Mouse (Mus musculus): ENCODE measurements around the gene Fam193b. TPM values are rescaled to one million over a fixed set of nuclear protein-coding genes. Genes with fewer than 3 reads are reported as not detected.
"Not testable (repeated sequence)": the region's sequence is repeated elsewhere in the genome, so short reads cannot be mapped to it uniquely, and the experiment has no call there.

Gene Fam193b
- total RNA-seq, 1 experiment from 2014 or later: 28.0 TPM

DNA sequence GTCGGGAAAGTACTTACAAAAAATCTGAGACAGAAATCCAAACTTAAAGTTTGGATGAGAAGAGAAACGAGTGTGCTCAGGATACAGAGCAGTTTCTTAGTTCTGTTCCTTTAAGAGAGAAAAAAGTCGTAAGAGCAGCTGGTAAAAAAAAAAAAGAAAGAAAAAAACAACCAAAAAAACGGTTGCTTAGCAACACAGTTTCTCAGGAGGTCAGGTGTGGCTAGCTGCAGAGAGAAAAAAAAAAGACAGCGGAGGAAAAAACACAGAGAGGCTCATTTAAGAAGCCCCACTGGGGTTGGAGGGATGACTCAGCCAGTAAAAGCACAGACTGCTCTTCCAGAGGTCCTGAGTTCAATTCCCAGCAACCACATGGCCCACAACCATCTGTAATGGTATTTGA, 3.4 kb upstream of the Fam193b start:
- no peak for ATAC-seq (replicated peaks; ENCODE audit: low read depth, poor library complexity, severe bottlenecking)

DNA sequence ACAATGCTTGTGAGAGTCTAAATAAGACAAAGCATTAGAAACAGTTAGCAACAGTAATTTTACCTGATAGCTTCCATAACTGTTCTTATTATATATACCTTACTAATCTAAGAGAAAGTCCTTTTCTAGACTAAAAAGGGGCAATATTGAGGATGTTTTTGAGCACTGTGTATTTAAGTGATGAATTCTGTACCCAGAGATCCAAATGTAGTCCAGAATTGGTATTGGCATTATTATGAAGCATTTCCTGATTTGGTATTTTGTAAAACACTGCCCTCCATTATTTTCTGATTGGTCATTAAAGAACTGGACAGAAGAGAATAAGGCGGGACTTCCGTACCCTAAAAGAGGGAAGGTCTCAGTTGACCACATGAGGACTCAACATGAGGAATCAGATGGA, 2.5 kb upstream of the Fam193b start, which contains the start of gene Tmed9:
Gene Tmed9 (plus strand): TSS at position 301 of the 400 bp plus-strand sequence.
- no peak for ATAC-seq (replicated peaks; ENCODE audit: low read depth, poor library complexity, severe bottlenecking)

DNA sequence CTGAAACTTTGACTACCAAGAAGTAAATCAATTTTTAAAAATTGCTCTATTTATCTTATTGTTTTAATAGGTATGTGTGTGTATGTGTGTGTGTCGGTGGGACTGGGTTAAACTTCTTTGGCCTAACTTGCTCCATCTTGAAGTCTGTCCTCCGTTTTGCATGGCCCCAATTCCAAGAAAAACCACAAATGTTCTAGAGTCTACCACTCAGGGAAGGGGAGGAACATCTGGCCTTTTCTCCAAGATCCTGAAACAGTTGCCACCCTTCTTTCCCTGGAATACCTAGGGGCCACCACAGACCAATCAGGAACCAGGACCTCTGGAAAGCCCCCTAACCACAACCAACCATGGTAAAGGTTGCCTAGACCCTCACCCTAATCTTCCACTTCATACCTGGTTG, 1.1 kb upstream of the Fam193b start:
- no peak for ATAC-seq (replicated peaks; ENCODE audit: low read depth, poor library complexity, severe bottlenecking)

DNA sequence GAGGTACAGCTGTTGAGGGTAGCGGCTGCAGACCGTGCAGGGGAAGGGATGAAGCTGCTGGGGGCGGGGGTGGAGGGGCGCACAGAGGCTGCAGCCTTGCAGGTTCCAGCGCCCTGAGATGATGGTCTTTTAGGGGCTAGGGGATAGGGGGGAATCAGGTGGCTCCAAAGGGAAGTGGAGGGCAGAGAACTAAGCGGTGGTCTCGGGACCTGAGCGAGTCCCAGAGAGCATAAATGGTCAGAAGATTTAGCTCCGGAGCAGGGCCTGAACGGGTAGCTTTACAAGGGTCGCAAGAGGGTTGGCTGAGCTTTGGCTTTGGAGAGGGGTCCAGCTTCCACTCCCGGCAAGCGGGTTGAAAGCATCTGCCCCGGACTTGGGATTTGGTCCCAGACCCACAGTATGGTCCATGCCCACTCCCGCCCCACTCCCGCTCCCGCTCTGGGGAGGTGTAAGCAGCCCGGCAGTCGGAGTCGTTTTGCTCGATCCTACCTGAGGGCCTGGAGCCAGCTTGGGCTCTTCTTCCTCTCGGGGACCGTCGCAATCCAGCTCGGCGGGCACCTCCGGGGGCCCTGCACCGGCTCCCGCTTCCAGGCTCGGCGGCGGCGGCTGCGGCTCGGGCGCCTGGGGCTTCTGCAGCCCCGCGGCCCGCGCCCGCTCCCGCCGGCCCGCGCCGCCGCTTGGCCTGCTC, 490 bp downstream of the Fam193b start:
- peak; percentile 24; the same call in 1 of the 2 replicates for ATAC-seq (replicated peaks; ENCODE audit: low read depth, poor library complexity, severe bottlenecking)

DNA sequence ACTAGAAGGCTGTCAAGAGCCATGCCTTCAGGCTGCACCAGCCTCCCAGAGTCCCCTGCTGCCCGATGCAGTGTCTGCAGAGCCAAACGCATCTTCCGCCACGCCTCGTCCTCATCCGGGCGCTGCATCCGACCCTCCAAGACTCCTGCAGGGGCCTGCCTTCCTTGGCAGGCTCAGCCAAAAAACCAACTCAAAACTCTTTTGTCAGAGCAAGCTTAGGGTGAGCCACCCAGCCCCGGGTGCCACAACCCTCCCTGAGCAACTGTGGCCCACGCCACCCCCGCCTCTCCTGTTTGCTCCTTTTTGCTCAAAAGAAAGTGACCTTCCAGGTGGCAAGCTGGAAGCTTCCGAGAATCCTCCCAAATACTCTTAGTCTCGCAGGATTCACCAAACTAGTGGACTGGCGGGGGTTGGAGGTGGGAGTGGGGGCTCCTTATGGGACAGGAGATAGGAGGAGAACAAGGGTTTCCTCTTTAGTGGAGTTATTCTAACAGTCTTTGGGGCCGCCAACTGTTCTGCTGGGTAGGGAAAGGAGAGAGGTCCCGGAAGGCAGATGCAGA, 1.1 kb downstream of the Fam193b start:
- ATAC-seq (replicated peaks; ENCODE audit: low read depth, poor library complexity, severe bottlenecking): no peak

DNA sequence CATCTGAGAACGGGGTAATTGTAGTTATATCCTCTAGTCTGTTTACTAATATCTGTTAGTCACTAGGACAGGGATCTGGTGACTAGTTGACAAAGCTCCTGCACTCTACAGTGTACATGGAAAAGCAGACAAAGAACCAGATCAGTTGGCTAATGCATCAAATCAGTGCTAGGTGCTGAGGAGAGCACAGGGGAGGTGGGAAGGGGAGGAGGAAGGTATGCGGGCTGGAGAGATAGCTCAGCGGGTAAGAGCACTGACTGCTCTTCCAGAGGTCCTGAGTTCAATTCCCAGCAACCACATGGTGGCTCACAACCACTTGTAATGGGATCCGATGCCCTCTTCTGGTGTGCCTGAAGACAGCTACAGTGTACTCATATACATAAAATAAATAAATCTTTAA, 2.4 kb downstream of the Fam193b start:
- not testable (repeated sequence) for ATAC-seq (replicated peaks; ENCODE audit: low read depth, poor library complexity, severe bottlenecking)

DNA sequence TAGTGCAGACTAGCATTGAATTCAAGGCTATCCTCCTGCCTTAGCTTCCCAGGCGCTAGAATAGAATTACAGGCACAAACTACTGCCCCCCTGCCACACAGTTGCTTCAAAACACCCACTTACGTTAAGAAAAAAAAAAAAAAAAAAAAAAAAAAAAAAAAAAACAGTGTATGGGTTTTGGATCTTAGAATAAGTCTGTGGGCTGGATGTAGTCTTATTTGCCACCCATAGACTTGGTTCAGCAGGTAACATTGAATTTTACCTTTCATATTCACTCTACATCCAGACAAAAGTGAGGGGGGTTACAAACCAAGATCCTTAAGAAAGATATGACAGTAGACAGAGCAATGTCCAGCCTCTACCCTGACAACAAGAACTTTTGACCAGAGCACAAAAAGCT, 3.0 kb downstream of the Fam193b start:
- ATAC-seq (replicated peaks; ENCODE audit: low read depth, poor library complexity, severe bottlenecking): no peak

DNA sequence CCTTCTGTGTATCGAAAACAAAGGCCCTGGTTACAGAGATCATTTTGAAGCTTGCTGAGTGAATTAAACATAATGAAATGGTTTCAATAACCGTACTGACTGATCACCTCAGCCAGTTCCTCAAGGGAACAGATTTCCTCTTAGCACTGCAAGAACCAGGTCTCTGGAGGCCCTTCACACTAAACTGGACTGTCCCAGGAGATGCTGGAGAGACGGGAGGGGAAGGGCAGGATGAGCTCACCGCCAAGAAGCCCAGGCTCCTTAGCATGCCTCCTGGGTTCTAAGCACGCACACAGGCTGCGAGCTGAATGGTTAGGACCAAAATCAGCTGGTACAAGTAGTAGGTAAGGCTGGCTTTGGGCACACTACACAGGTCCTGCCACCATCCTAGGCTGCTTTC, 3.9 kb downstream of the Fam193b start:
- no peak for ATAC-seq (replicated peaks; ENCODE audit: low read depth, poor library complexity, severe bottlenecking)

DNA sequence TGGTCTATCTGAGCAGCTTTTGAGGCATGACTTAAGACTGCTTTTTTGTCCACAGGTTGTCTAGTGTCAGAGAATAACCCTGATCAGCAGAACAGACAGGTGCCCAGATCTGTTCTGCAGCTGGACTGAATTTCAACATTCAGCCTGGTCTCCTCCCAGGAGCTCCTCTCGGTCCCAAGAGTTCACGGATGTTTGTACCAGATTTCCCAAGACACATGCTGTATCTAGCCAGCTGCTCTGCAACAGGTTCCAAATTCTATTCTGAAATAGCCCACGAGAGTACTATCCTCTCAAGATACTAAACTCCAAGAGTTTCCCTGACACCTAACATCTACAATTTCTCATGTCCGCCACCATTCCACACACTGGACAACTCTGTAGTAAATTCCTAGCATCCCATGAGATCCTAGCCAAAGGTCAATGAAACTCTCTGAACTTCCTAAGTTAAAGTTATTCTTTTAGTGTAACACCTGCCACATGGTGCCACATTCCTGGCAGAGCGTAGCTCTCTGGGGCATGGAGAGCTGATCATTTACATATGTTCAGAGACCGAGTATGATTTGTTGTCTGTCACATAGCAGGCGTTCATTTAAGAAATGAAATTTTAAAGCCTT, 7.5 kb downstream of the Fam193b start:
- no peak for ATAC-seq (replicated peaks; ENCODE audit: low read depth, poor library complexity, severe bottlenecking)

DNA sequence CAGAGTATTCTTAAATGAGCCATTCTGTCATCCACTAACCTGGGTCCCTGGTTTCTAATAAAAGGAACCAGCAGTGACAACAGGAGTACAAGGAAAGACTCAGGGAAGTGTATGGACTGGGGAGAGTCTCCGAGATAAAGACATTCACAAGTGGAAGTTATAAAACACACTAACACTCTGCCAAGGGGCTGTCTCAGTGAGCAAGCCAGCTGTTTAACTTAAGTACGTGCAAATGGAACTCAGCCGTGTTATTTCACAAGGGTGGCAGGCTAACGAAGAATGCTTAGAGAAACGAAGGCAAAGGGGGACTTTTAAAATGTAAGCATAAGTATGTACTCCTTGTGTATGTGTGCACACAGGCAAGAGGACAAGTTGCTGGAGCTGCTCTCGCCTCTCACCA, 13.4 kb downstream of the Fam193b start:
- no peak for ATAC-seq (replicated peaks; ENCODE audit: low read depth, poor library complexity, severe bottlenecking)

DNA sequence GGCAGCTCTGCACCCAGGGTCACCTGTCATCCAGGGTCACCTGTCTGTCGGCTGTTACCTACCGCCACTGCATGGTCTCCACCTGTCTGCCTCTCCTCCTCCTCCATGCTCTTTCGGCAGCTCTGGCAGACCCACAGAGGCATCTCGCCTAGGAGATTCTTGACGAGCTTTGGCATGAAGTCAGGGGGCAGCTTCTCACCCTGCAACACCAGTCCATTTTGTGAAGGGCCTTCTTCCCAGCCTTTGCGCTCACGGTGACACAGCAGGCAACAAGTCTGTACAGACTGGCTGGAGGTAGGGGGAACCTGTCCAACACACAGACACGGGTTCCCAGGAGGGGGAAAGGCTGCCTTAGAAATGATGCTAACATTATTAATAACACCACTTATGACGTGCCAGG, 15.0 kb downstream of the Fam193b start:
- no peak for ATAC-seq (replicated peaks; ENCODE audit: low read depth, poor library complexity, severe bottlenecking)

DNA sequence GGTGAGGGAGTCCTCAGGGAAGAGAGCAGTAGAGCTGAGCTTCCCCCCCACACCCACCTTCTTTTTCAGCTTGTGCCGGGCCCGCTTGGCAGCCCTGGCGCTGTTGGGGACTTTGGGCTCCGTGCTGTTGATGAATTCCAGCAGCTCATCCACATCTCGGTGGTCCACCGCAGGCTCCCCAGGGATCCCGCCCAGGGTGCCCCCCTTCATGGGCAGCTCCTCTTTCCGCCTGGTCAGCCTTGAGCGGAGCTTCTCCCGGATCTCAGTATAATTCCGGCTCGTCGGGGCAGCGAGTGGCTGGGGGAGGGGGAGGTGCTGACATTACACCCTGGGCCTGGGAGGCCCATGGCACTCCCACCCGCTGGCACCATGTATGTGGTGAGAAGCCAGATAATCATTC, 21.9 kb downstream of the Fam193b start:
- no peak for ATAC-seq (replicated peaks; ENCODE audit: low read depth, poor library complexity, severe bottlenecking)

DNA sequence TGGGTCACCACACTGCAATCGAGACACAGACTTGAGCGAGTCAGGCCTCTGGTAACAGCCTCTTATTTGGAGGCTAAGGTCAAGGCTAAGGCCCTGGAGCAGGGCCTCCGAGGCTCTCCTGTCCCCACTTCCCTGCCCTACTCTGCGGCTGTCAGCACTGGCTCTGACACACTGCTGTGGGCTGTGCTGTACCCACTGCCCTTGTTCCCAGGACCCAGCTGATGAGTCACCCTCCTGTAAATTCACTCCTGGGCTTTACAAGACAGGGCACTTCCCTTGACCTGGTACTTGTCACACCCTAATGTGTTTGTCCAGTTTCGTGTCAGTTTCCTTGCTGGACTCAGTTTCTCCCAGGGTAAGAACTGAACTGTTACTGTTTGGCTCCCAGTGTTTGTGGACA, 22.5 kb downstream of the Fam193b start:
- no peak for ATAC-seq (replicated peaks; ENCODE audit: low read depth, poor library complexity, severe bottlenecking)

DNA sequence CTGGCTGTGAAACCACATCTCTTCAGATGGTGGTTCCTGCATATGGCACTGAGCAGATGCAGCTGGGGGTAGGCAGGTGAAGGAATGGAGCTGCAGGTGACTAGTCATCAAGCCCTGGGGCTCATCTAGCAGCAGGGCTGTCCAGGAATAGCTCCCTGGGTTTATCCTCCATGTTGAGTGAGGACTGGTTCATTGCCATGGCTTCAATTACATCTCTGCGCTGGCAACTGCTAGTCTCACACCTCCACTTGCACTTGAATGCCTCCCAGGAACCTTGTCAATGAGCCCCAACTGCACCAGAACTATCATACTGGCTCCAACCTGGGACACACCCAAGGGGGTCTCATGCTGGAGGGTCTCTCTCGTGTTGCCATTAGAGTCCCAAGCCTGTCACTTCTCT, 23.0 kb downstream of the Fam193b start:
- no peak for ATAC-seq (replicated peaks; ENCODE audit: low read depth, poor library complexity, severe bottlenecking)

DNA sequence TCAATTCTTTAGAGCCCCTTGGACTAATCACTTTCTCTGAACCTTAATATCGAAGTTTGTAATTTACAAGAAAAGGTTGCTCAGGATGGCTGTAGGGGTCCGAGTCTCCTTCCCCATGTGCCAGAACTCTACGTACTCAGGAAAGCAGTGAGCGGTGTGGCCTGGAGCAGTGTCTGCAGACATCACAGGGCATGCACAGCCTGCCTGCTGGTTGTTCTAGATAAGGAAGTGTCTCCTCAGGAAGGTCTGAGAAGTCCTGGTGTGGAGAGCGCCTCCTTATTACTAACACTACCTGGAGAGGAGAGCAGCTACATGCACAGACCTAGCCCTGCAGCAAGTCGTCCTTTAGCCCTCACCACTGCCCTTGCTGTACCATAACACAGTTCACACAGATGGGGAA, 26.1 kb downstream of the Fam193b start:
- ATAC-seq (replicated peaks; ENCODE audit: low read depth, poor library complexity, severe bottlenecking): no peak

DNA sequence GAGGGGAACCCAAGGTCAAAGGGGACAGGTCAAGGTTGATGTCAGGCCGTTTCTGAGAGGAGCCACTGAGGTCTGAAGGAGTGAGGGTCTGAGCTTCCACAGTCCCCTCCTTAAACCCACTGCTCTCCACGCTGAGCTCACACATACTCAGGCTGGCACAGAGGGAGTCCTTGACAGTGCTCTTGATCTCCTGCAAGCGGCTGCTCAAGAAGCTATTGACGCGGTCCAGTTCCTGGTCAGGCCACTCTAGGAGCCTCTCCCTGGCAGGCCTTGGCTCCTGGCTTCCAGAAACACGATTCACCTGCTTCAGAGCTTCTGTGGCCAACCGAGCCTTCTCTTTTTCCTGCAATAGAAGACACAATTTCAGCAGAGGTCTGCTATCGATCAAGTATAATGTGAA, 27.5 kb downstream of the Fam193b start:
- no peak for ATAC-seq (replicated peaks; ENCODE audit: low read depth, poor library complexity, severe bottlenecking)

DNA sequence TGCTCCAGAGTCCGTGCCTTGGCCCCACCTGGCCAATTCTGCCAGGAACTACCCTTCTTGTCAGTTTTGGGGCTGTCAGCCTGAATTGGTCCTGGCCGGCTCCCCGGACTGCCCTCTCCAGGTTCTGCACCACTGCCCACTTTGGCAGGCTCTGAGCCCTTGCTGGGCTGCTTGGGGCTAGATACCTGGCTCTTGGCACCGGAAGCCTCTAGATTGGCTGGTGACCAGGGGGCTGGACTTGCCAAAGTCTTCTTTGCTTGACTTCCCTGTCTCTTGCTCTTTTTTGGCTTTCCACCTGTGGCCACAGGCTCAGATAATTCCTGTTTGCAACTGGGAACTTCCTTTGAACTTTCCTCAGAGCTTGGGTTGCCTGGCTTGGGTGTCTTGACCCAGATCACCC, 28.0 kb downstream of the Fam193b start:
- no peak for ATAC-seq (replicated peaks; ENCODE audit: low read depth, poor library complexity, severe bottlenecking)

DNA sequence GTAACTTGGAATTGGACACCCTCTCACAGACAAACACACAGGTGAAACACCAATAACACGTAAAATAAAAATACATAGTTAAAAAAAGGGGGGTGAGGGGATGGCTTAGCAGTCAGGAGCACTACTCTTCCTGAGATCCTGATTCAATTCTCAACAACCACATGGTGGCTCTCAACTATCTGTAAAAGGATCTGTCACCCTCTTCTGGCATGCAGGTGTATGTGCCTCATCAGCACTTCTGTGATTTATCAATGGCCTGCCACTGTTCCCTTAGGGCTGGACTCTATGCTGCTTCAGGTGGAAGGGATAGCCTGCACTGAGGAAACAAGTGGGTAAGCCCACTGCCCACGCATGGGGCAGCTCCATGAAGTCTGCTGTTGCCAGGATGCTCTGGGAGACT, 30.0 kb downstream of the Fam193b start:
- no peak for ATAC-seq (replicated peaks; ENCODE audit: low read depth, poor library complexity, severe bottlenecking)

DNA sequence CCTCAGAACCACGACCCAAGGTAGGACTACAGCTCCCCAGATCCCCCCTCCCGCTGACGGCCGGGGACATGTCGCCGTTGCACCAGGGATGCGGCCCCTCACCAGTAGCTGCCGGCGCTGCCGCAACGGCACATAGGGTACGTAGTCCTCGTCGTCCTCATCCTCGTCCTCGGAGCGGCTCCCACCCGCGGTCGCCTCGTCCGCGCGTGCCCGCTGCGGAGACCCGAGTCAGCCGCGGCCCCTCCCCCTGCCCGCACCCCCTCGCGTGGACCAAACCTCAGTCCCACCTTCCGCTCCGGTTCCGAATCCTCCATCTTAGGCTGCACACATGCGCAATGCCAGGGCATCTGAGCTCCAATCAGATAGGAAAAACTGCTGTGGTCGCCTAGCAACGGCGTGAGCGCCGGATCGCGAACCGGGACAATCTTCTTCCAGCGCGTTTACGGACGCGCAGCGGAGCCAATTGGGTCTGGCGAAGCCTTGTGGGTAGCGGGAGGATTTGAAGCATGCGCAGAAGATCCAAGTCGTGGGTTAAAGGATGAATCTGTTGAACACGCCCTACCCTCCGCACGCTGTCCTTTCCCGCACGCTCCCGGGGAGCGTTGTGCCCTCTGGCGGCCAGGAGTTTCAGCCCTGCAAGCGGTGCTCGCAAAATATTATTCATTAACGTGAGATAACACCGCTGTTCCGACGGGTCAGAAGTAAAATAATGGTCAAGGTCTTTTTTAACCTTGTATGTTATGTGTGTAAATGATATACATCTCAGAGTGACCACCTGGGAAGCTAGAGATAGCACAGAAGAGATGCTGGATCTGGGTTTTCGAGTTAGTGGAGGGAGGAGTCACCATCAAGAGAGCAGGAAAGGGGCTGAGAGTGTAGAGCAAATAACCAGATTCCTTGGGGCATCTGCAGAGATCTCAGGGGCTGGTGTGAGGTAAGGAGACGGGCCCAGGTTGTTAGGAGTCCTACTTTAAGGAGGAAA, 34.4 kb downstream of the Fam193b start, which contains the start of gene Ddx41:
Gene Ddx41 (minus strand): TSS at position 465 of the 982 bp plus-strand sequence.
- peak; percentile 96 for ATAC-seq (replicated peaks; ENCODE audit: low read depth, poor library complexity, severe bottlenecking)

DNA sequence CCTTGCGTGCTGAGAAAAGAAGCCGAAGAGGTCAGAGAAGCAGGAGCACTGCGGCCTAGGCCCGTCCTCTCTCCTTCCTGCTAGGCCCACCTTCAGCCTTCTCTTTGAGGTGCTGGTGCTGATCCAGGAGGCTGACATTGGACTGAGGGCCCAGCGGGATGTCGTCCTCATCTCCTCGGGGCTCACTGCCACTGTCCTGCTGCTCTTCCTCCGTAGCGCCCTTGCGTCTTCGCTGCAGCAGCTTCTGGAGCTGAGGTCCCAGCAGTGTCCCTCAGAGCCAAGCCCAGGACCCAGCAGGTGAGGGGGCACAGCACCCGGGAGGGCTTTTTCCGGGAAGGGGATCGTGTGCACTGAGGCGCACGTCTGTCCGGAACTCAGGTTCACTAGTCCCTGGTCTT, 35.1 kb downstream of the Fam193b start:
- ATAC-seq (replicated peaks; ENCODE audit: low read depth, poor library complexity, severe bottlenecking): no peak

Measured in common myeloid progenitor, adult 5-6 weeks (primary cell).